Mouse (Mus musculus) heart, embryonic 12.5 days (tissue): ENCODE results near the gene Vps4a. TPM values are rescaled to one million over a fixed set of nuclear protein-coding genes. Genes with fewer than 3 reads are reported as not detected.
A peak's percentile ranks its signal among the peaks of the same experiment; 100 is the strongest.
"Not testable (repeated sequence)": the region's sequence is repeated elsewhere in the genome, so short reads cannot be mapped to it uniquely, and the experiment has no call there.

ENCODE experiments used
- ATAC-seq: fragments of 200-750 bp; cut with Nextera tagmentation; 2 replicates; pipeline ENCODE4 v1.8.0; 2017; ENCODE audit warnings: moderate TSS enrichment, moderate library complexity; ENCODE audit not compliant: insufficient number of reproducible peaks, low FRiP score
- H3K27ac ChIP-seq: fragments of 300-500 bp; sonication (generic); 2 replicates; pipeline ENCODE4 v1.5.1; 2016; ENCODE audit warnings: mild to moderate bottlenecking, moderate library complexity; ENCODE audit not compliant: poor library complexity, severe bottlenecking
- H3K27me3 ChIP-seq: fragments of 300-500 bp; sonication (generic); replicated peaks from 2 replicates; pipeline ENCODE4 v1.6.1; 2016; ENCODE audit warnings: mild to moderate bottlenecking, moderate library complexity
- H3K36me3 ChIP-seq: fragments of 300-500 bp; sonication (generic); 2 replicates; pipeline ENCODE4 v1.6.1; 2016; ENCODE audit warnings: mild to moderate bottlenecking, moderate library complexity
- H3K4me1 ChIP-seq: fragments of 300-500 bp; sonication (generic); replicated peaks from 2 replicates; pipeline ENCODE4 v1.6.1; 2016; ENCODE audit warnings: mild to moderate bottlenecking
- H3K4me2 ChIP-seq: fragments of 300-500 bp; sonication (generic); 2 replicates; pipeline ENCODE4 v1.6.1; 2016; ENCODE audit warnings: mild to moderate bottlenecking, moderate library complexity
- H3K4me3 ChIP-seq: fragments of 300-500 bp; sonication (generic); 2 replicates; pipeline ENCODE4 v1.5.1; 2016; ENCODE audit warnings: mild to moderate bottlenecking
- H3K9ac ChIP-seq: fragments of 300-500 bp; sonication (generic); 2 replicates; pipeline ENCODE4 v1.6.1; 2016; ENCODE audit warnings: mild to moderate bottlenecking, moderate library complexity
- H3K9me3 ChIP-seq: fragments of 300-500 bp; sonication (generic); replicated peaks from 2 replicates; pipeline ENCODE4 v1.6.1; 2016; ENCODE audit warnings: mild to moderate bottlenecking, moderate library complexity
- WGBS: fragments of 180-500 bp; shearing (Covaris S2); methylation state at CpG from one replicate; pipeline ENCODE4 v1.1.7; 2016; 5-methylcytosine and 5-hydroxymethylcytosine counted together
- polyA plus RNA-seq: library from polyadenylated mRNA; unstranded; fragments of >200 nt; fragmentation: Nextera tagmentation; extraction: Ambion mirVana; gene quantifications from 2 replicates; pipeline ENCODE4 v1.2.1, GENCODE M21; 2016

Vps4a gene
- polyA plus RNA-seq = 50.9 and 53.0 TPM in 2 replicates

- Histone ChIP-seq H3K27ac (peak within 1 kb of the TSS; percentile 60), H3K4me2 (peak within 1 kb of the TSS; percentile 85), H3K4me1 (peaks cover 18% of the 10 kb centered on the region), H3K9ac (peak within 1 kb of the TSS; percentile 96), H3K27me3 (no peaks in the 10 kb centered on the region), H3K4me3 (peak within 1 kb of the TSS; percentile 94), H3K36me3 (no peaks in the 10 kb centered on the region; the same call in 1 of the 2 replicates), H3K9me3 (no peaks in the 10 kb centered on the region)
- WGBS = 4% methylated on average over 66 of the region's 66 CpGs
- peak; percentile 96 for ATAC-seq
These were observed at the start of gene Vps4a for GRCm38 (mm10) chr8:107030650-107031576. TSS of gene Vps4a (plus strand) at chr8:107031222.

GRCm38 (mm10) chr8:106985404-106985821 is 45.6 kb upstream of the Vps4a start:
- Histone ChIP-seq H3K9me3 (no peaks in the 10 kb centered on the region), H3K4me3 (no peak overlapping the region), H3K27ac (no peak overlapping the region), H3K4me1 (no peaks in the 10 kb centered on the region), H3K36me3 (peaks cover 15% of the 10 kb centered on the region), H3K4me2 (no peak overlapping the region), H3K9ac (no peak overlapping the region), H3K27me3 (no peaks in the 10 kb centered on the region)
- 86% methylated on average over 9 of the region's 9 CpGs for WGBS
- ATAC-seq = no peak

- H3K27ac ChIP-seq = no peak overlapping the region
- ATAC-seq = no peak
- no peaks in the 10 kb centered on the region for H3K27me3 ChIP-seq
- H3K4me3 ChIP-seq = no peak overlapping the region
- H3K36me3 ChIP-seq = peaks cover 15% of the 10 kb centered on the region
- H3K4me2 ChIP-seq = no peak overlapping the region
- no peaks in the 10 kb centered on the region for H3K9me3 ChIP-seq
- H3K9ac ChIP-seq = no peak overlapping the region
- H3K4me1 ChIP-seq = no peaks in the 10 kb centered on the region
These were observed 45.1 kb upstream of the Vps4a start for GRCm38 (mm10) chr8:106985951-106986350.

GRCm38 (mm10) chr8:106987557-106987956 is 43.5 kb upstream of the Vps4a start:
- Histone ChIP-seq H3K4me2 (no peak overlapping the region), H3K4me1 (no peaks in the 10 kb centered on the region), H3K9me3 (no peaks in the 10 kb centered on the region), H3K27ac (no peak overlapping the region), H3K4me3 (no peak overlapping the region), H3K27me3 (no peaks in the 10 kb centered on the region), H3K36me3 (peaks cover 16% of the 10 kb centered on the region), H3K9ac (no peak overlapping the region)
- ATAC-seq = no peak

- Histone ChIP-seq H3K4me3 (no peak overlapping the region), H3K27ac (no peak overlapping the region), H3K4me1 (no peaks in the 10 kb centered on the region), H3K4me2 (no peak overlapping the region), H3K36me3 (peaks cover 26% of the 10 kb centered on the region), H3K27me3 (no peaks in the 10 kb centered on the region), H3K9me3 (no peaks in the 10 kb centered on the region), H3K9ac (no peak overlapping the region)
- ATAC-seq = no peak
- 83% methylated on average over 7 of the region's 7 CpGs for WGBS
These were observed 39.6 kb upstream of the Vps4a start for GRCm38 (mm10) chr8:106991393-106991792.

- not testable (repeated sequence) for H3K4me1 ChIP-seq, H3K27me3 ChIP-seq, H3K9me3 ChIP-seq, H3K9ac ChIP-seq, H3K4me3 ChIP-seq, H3K4me2 ChIP-seq, ATAC-seq, H3K27ac ChIP-seq
- H3K36me3 ChIP-seq = peaks cover 36% of the 10 kb centered on the region
- WGBS = 87% methylated on average over 4 of the region's 4 CpGs
These were observed 34.7 kb upstream of the Vps4a start for GRCm38 (mm10) chr8:106996339-106996738.

- no peak overlapping the region for H3K4me2 ChIP-seq
- H3K9ac ChIP-seq = no peak overlapping the region
- H3K27me3 ChIP-seq = no peaks in the 10 kb centered on the region
- ATAC-seq = no peak
- no peaks in the 10 kb centered on the region for H3K4me1 ChIP-seq
- H3K36me3 ChIP-seq = peaks cover 29% of the 10 kb centered on the region
- WGBS = 78% methylated on average over 4 of the region's 4 CpGs
- H3K9me3 ChIP-seq = no peaks in the 10 kb centered on the region
- no peak overlapping the region for H3K27ac ChIP-seq
- H3K4me3 ChIP-seq = no peak overlapping the region
These were observed 33.6 kb upstream of the Vps4a start for GRCm38 (mm10) chr8:106997416-106997815.

- H3K36me3 ChIP-seq = peaks cover 31% of the 10 kb centered on the region; the same call in 1 of the 2 replicates
- no peak overlapping the region for H3K9ac ChIP-seq
- no peak overlapping the region for H3K4me3 ChIP-seq
- H3K4me1 ChIP-seq = no peaks in the 10 kb centered on the region
- no peaks in the 10 kb centered on the region for H3K9me3 ChIP-seq
- WGBS = 90% methylated on average over 1 of the region's 1 CpGs
- H3K27me3 ChIP-seq = no peaks in the 10 kb centered on the region
- no peak for ATAC-seq
- no peak overlapping the region for H3K27ac ChIP-seq
- H3K4me2 ChIP-seq = no peak overlapping the region
These were observed 32.0 kb upstream of the Vps4a start for GRCm38 (mm10) chr8:106999068-106999467.

GRCm38 (mm10) chr8:107002532-107002931 is 28.5 kb upstream of the Vps4a start:
- H3K4me2 ChIP-seq = no peak overlapping the region
- 39% methylated on average over 5 of the region's 5 CpGs for WGBS
- H3K27me3 ChIP-seq = no peaks in the 10 kb centered on the region
- ATAC-seq = no peak
- no peak overlapping the region for H3K27ac ChIP-seq
- peaks cover 26% of the 10 kb centered on the region for H3K36me3 ChIP-seq
- H3K4me1 ChIP-seq = peaks cover 9% of the 10 kb centered on the region; the same call in 1 of the 2 replicates
- no peak overlapping the region for H3K9ac ChIP-seq
- no peak overlapping the region for H3K4me3 ChIP-seq
- H3K9me3 ChIP-seq = no peaks in the 10 kb centered on the region

- no peaks in the 10 kb centered on the region for H3K27me3 ChIP-seq
- no peak for ATAC-seq
- H3K9ac ChIP-seq = no peak overlapping the region
- H3K9me3 ChIP-seq = no peaks in the 10 kb centered on the region
- H3K4me2 ChIP-seq = no peak overlapping the region
- H3K36me3 ChIP-seq = peaks cover 58% of the 10 kb centered on the region
- no peak overlapping the region for H3K4me3 ChIP-seq
- no peak overlapping the region for H3K27ac ChIP-seq
- WGBS = 73% methylated on average over 3 of the region's 3 CpGs
- H3K4me1 ChIP-seq = peaks cover 9% of the 10 kb centered on the region; the same call in 1 of the 2 replicates
These were observed 23.2 kb upstream of the Vps4a start for GRCm38 (mm10) chr8:107007795-107008194.

GRCm38 (mm10) chr8:107012666-107013065 is 18.4 kb upstream of the Vps4a start:
- Histone ChIP-seq H3K27me3 (no peaks in the 10 kb centered on the region), H3K4me1 (no peaks in the 10 kb centered on the region), H3K4me2 (no peak overlapping the region), H3K4me3 (no peak overlapping the region), H3K36me3 (peaks cover 42% of the 10 kb centered on the region), H3K27ac (no peak overlapping the region), H3K9ac (no peak overlapping the region), H3K9me3 (no peaks in the 10 kb centered on the region)
- WGBS = 58% methylated on average over 2 of the region's 2 CpGs
- no peak for ATAC-seq
